16 mouse cellular contexts compared by ENCODE assay signal in the genomic region with DNA sequence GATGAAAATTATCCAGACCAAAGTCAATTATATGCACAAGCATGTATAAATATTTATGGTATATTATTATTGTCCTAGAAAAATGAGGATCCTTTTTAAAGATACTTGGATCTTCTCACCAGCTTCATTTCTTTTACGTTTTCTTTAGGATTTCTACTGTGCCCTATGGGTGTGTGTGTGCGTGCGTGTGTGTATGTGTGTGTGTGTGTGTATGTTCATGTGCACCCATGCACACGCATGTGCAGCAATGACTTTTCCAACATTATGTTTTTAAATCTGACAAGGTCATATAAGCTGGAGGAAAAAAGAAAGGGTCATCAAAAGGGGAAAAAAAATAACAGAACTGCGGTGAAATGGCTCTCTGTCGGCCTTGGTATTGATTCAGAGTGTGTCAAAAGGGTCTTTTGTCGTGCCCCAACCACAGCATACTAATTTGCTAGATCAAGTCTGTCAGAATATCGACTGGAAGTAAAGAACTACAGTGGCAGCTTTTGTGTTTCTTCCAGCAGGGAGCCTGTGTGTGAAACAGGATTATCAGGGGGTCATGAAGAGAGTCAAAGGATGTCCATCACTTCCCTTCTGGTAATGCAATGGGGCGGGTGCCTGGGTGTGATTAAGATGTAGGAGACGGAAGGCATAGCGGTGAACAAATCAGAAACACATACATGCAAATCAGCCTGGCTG.
DNase-seq lines count a peak whose midpoint lies in the region; ATAC-seq lines count a peak whose summit lies in the region.
"Had no signal": no experiment of that assay in that cellular context is flagged by ENCODE, and none has a peak within 500 bp of the region (broad histone marks: within the 10 kb centered on the region; RNA-seq: fewer than 3 reads in every experiment).

No protein-coding gene starts in this region.

- H3K4me2 ChIP-seq in forebrain, embryonic 13.5 days = peak overlapping the region; percentile 12; the same call in 1 of the 2 replicates
- H3K4me2 ChIP-seq in hindbrain, embryonic 16.5 days (ENCODE audit: low read length) = no peak overlapping the region
- H3K4me2 ChIP-seq in neural tube, embryonic 11.5 days (ENCODE audit: low read depth) = no peak overlapping the region
- H3K4me2 ChIP-seq: heart, embryonic 13.5 days; liver, embryonic 11.5 days had no signal

- H3K9ac ChIP-seq in forebrain, embryonic 13.5 days = no peak overlapping the region
- H3K9ac ChIP-seq in hindbrain, embryonic 16.5 days (ENCODE audit: low read depth, low read length) = no peak overlapping the region
- H3K9ac ChIP-seq in neural tube, embryonic 11.5 days (ENCODE audit: low read length) = no peak overlapping the region
- H3K9ac ChIP-seq: heart, embryonic 13.5 days had no signal

- peaks cover 9% of the 10 kb centered on the region for H3K4me1 ChIP-seq in forebrain, embryonic 13.5 days
- H3K4me1 ChIP-seq in hindbrain, embryonic 16.5 days (ENCODE audit: control insufficient read depth, insufficient read depth, low read depth, low read length) = no peaks in the 10 kb centered on the region
- no peaks in the 10 kb centered on the region for H3K4me1 ChIP-seq in neural tube, embryonic 11.5 days (ENCODE audit: control insufficient read depth, insufficient read depth, low read length)
- H3K4me1 ChIP-seq: heart, embryonic 13.5 days had no signal

- WGBS in forebrain, embryonic 13.5 days = 13% methylated on average over 11 of the region's 11 CpGs
- WGBS in hindbrain, embryonic 16.5 days = 20% methylated on average over 11 of the region's 11 CpGs
- WGBS in neural tube, embryonic 11.5 days = 42% methylated on average over 11 of the region's 11 CpGs

- peaks cover 4% of the 10 kb centered on the region for H3K9me3 ChIP-seq in forebrain, embryonic 13.5 days (replicated peaks)
- peaks cover 6% of the 10 kb centered on the region; the same call in 1 of the 2 replicates for H3K9me3 ChIP-seq in hindbrain, embryonic 16.5 days (ENCODE audit: control insufficient read depth, low read length)
- peaks cover 4% of the 10 kb centered on the region for H3K9me3 ChIP-seq in neural tube, embryonic 11.5 days (ENCODE audit: control insufficient read depth, low read length)
- H3K9me3 ChIP-seq: heart, embryonic 13.5 days had no signal

- peak; percentile 64 for DNase-seq in embryo, embryonic 11 days
- peak; percentile 61 for DNase-seq in neural tube, embryonic 11.5 days (ENCODE audit: low spot score)
- no peak for DNase-seq in heart, adult 11 months
- DNase-seq in spleen, postnatal 4 days (ENCODE audit: low spot score in 2 of 2) = no peak
- no peak for DNase-seq in thymus, postnatal 36 days
- DNase-seq: cerebellum, postnatal 14 days; gastrocnemius, adult 2 months; right cerebral cortex, postnatal 4 days had no signal

- H3K27me3 ChIP-seq in forebrain, embryonic 13.5 days = no peaks in the 10 kb centered on the region; the same call in 1 of the 2 replicates
- no peaks in the 10 kb centered on the region; the same call in 1 of the 2 replicates for H3K27me3 ChIP-seq in hindbrain, embryonic 16.5 days (replicated peaks; ENCODE audit: control insufficient read depth, insufficient read depth, low read length)
- H3K27me3 ChIP-seq in neural tube, embryonic 11.5 days (ENCODE audit: control insufficient read depth, insufficient read depth, low read length) = no peaks in the 10 kb centered on the region
- H3K27me3 ChIP-seq: heart, embryonic 13.5 days had no signal

- H3K27ac ChIP-seq in forebrain, embryonic 13.5 days = peak overlapping the region; percentile 48
- no peak overlapping the region for H3K27ac ChIP-seq in hindbrain, embryonic 16.5 days (ENCODE audit: low read depth, low read length)
- no peak overlapping the region for H3K27ac ChIP-seq in neural tube, embryonic 11.5 days (ENCODE audit: low read depth, low read length)
- H3K27ac ChIP-seq: gastrocnemius, adult 2 months; heart, embryonic 13.5 days; kidney, postnatal 0 days had no signal

- ATAC-seq in forebrain, embryonic 13.5 days = peak; percentile 92
- ATAC-seq in hindbrain, embryonic 16.5 days = peak; percentile 85
- ATAC-seq in neural tube, embryonic 11.5 days (ENCODE audit: insufficient read depth, low FRiP score, low TSS enrichment) = peak; percentile 92
- ATAC-seq: CD4-positive, CD25-positive, alpha-beta regulatory T cell, adult 4 months; lung, postnatal 0 days had no signal

- H3K4me3 ChIP-seq in forebrain, embryonic 13.5 days = no peak overlapping the region
- no peak overlapping the region for H3K4me3 ChIP-seq in hindbrain, embryonic 16.5 days (ENCODE audit: low read length)
- H3K4me3 ChIP-seq in neural tube, embryonic 11.5 days (ENCODE audit: low read depth, low read length) = no peak overlapping the region
- H3K4me3 ChIP-seq: erythroblast, embryonic 14.5 days; gastrocnemius, adult 2 months; heart, embryonic 13.5 days had no signal

- H3K36me3 ChIP-seq in forebrain, embryonic 13.5 days (ENCODE audit: poor library complexity, severe bottlenecking) = no peaks in the 10 kb centered on the region
- no peaks in the 10 kb centered on the region for H3K36me3 ChIP-seq in hindbrain, embryonic 16.5 days (ENCODE audit: control insufficient read depth, insufficient read depth, low read length)
- no peaks in the 10 kb centered on the region for H3K36me3 ChIP-seq in neural tube, embryonic 11.5 days (ENCODE audit: control insufficient read depth, insufficient read depth, low read length)
- H3K36me3 ChIP-seq: heart, embryonic 13.5 days had no signal

Comparison
In these comparisons a context has a peak if more than half of its experiments do, and no peak if none do; other contexts are left out.
1. DNase-seq: peak in embryo, embryonic 11 days (single experiment) and neural tube, embryonic 11.5 days (single experiment); none in heart, adult 11 months (single experiment), spleen, postnatal 4 days (0 of 2) and thymus, postnatal 36 days (0 of 2).
2. Peak in every context shown above with its lines, with median percentiles within 50 percentile points of each other: ATAC-seq.